Mouse (Mus musculus): Measurements from ENCODE around the gene Smim15. TPM values are rescaled to one million over a fixed set of nuclear protein-coding genes. Genes with fewer than 3 reads are reported as not detected.

The Smim15 gene
- polyA plus RNA-seq, 1 experiment from 2014 or later = 39.1 TPM

GRCm38 (mm10) chr13:108066021-108066420, 21.8 kb downstream of the Smim15 start:
- Histone ChIP-seq H3K36me3 (no peaks in the 10 kb centered on the region), H3K9me3 (no peaks in the 10 kb centered on the region), H3K27me3 (ENCODE audit: insufficient read depth, poor library complexity, severe bottlenecking) (no peaks in the 10 kb centered on the region), H3K4me1 (no peaks in the 10 kb centered on the region), H3K4me3 (no peak overlapping the region), H3K27ac (no peak overlapping the region)
- DNase-seq (ENCODE audit: low spot score) = no peak
- WGBS = 86% methylated on average over 2 of the region's 2 CpGs

DNA sequence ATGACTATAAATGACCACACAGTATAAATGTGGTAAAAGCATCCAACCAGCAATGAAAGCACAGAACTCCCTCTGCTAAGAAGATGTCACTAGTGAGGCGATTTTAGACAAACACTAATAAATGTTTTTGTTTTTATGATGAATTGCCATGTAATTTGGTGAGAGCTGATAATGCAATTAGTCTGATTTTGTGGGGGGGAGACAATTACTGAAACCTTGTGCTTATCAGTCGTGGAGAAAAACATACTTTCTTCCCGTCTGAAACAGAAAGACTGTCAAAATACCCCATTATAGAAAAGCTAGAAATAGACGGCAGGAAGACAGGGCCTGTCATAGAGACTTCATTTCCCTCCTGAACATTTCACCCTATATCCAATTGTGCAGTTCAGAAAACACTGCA, 24.9 kb downstream of the Smim15 start:
- Histone ChIP-seq H3K4me1 (no peaks in the 10 kb centered on the region), H3K27ac (no peak overlapping the region), H3K9me3 (no peaks in the 10 kb centered on the region), H3K4me3 (no peak overlapping the region), H3K36me3 (no peaks in the 10 kb centered on the region), H3K27me3 (ENCODE audit: insufficient read depth, poor library complexity, severe bottlenecking) (no peaks in the 10 kb centered on the region)
- DNase-seq (ENCODE audit: low spot score) = no peak
- WGBS = 69% methylated on average over 4 of the region's 4 CpGs

DNA sequence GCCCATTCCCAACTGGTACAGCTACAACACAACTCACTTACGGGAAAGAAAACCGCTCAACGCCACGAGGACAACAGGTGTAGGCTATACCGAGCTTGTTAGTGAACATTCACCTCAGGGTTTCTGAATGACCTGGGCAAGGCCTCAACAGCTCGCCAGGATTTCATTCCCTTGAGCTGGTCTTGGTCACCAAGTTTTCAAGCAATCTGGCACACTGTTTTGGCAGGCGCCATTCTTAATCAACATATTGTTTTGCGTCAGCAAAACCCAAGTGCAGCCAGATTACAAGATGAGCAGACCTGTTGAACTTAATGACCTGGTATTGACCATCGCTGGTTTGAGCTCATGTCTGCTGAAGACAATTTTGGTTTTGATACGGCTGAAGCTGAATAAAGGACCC, 25.9 kb downstream of the Smim15 start:
- Histone ChIP-seq H3K4me1 (no peaks in the 10 kb centered on the region), H3K27ac (no peak overlapping the region), H3K9me3 (no peaks in the 10 kb centered on the region), H3K4me3 (no peak overlapping the region), H3K36me3 (no peaks in the 10 kb centered on the region), H3K27me3 (ENCODE audit: insufficient read depth, poor library complexity, severe bottlenecking) (no peaks in the 10 kb centered on the region)
- WGBS = 91% methylated on average over 10 of the region's 10 CpGs
- no peak for DNase-seq (ENCODE audit: low spot score)

GRCm38 (mm10) chr13:108077476-108077875, 33.2 kb downstream of the Smim15 start:
- H3K27me3 ChIP-seq (ENCODE audit: insufficient read depth, poor library complexity, severe bottlenecking) = no peaks in the 10 kb centered on the region
- no peak overlapping the region for H3K27ac ChIP-seq
- H3K4me1 ChIP-seq = no peaks in the 10 kb centered on the region
- H3K9me3 ChIP-seq = no peaks in the 10 kb centered on the region
- no peak overlapping the region for H3K4me3 ChIP-seq
- 81% methylated on average over 6 of the region's 6 CpGs for WGBS
- no peaks in the 10 kb centered on the region for H3K36me3 ChIP-seq
- DNase-seq (ENCODE audit: low spot score) = peak; percentile 70

DNA sequence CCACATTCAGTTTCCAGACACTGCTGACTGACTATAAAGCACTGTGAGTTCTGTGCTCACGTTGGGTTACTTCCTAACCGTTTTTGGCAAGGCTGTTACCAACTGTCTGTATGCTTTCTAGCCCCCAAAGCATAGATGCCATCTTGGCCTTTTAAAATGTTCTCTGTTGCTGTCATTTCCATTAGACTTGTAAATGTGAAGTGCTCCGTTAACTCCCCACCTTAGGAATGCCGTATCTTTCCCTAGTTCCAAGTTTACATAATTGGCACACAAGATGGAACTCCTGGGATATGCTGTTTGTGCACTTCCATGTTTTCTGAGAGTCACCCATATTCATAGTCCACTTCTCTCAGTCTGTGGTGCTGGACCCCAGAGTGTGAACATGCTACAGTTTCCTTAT, 33.7 kb downstream of the Smim15 start:
- Histone ChIP-seq H3K27ac (no peak overlapping the region), H3K4me3 (no peak overlapping the region), H3K4me1 (no peaks in the 10 kb centered on the region), H3K27me3 (ENCODE audit: insufficient read depth, poor library complexity, severe bottlenecking) (no peaks in the 10 kb centered on the region), H3K36me3 (no peaks in the 10 kb centered on the region), H3K9me3 (no peaks in the 10 kb centered on the region)
- peak; percentile 48 for DNase-seq (ENCODE audit: low spot score)
- WGBS = 84% methylated on average over 4 of the region's 4 CpGs

DNA sequence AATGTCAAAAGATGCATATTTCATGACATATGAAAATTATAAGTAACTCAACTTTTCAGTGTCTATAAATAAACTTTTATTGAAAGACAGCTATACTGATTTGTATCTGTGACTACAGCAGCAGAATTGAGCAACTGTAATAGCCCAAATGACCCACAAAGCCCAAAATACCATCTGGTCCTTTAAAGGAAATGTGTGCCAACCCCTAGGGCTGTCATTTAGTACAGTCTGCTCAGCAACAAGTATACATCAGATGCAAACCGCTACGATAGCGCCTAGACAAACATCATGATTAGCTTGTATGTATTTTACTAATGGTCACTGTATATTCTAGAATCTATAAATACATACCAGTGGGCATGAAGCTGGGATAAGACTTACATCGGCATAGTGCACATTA, 39.8 kb downstream of the Smim15 start:
- H3K27ac ChIP-seq = no peak overlapping the region
- 95% methylated on average over 4 of the region's 4 CpGs for WGBS
- DNase-seq (ENCODE audit: low spot score) = no peak
- H3K27me3 ChIP-seq (ENCODE audit: insufficient read depth, poor library complexity, severe bottlenecking) = no peaks in the 10 kb centered on the region
- no peaks in the 10 kb centered on the region for H3K9me3 ChIP-seq
- no peaks in the 10 kb centered on the region for H3K36me3 ChIP-seq
- no peaks in the 10 kb centered on the region for H3K4me1 ChIP-seq
- no peak overlapping the region for H3K4me3 ChIP-seq

- Histone ChIP-seq H3K4me3 (no peak overlapping the region), H3K27ac (no peak overlapping the region), H3K9me3 (no peaks in the 10 kb centered on the region), H3K27me3 (ENCODE audit: insufficient read depth, poor library complexity, severe bottlenecking) (no peaks in the 10 kb centered on the region), H3K4me1 (no peaks in the 10 kb centered on the region), H3K36me3 (no peaks in the 10 kb centered on the region)
- no peak for DNase-seq (ENCODE audit: low spot score)
- WGBS = 83% methylated on average over 5 of the region's 5 CpGs
Measured at GRCm38 (mm10) chr13:108086036-108086435, 41.8 kb downstream of the Smim15 start.

DNA sequence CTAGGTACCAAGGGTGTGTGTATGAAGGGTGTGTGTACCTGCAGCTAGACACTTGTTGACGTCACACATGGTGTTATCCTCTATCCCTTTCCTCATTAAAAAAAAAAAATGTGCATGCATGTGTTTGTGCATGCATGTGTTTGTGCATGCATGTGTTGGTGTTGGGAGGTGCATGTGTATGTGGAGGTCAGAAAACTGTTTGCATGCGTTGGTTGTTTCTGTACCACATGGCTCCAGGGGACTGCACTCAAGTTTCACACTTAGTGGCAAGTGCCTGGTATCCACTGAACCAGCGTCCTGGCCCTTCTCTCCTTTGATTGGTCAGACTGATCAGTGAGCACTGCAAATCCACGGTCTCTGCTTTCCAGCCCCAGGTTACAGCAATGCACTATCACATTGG, 42.5 kb downstream of the Smim15 start:
- WGBS = 67% methylated on average over 4 of the region's 4 CpGs
- H3K4me1 ChIP-seq = no peaks in the 10 kb centered on the region
- H3K36me3 ChIP-seq = no peaks in the 10 kb centered on the region

GRCm38 (mm10) chr13:108092290-108092689, 48.0 kb downstream of the Smim15 start:
- DNase-seq (ENCODE audit: low spot score) = no peak
- 88% methylated on average over 7 of the region's 7 CpGs for WGBS
- Histone ChIP-seq H3K27ac (no peak overlapping the region), H3K4me1 (peaks cover 11% of the 10 kb centered on the region), H3K9me3 (no peaks in the 10 kb centered on the region), H3K27me3 (ENCODE audit: insufficient read depth, poor library complexity, severe bottlenecking) (no peaks in the 10 kb centered on the region), H3K4me3 (no peak overlapping the region), H3K36me3 (no peaks in the 10 kb centered on the region)

More for the DNA sequence above, 42.5 kb downstream of the Smim15 start:
- Histone ChIP-seq H3K27ac (no peak overlapping the region), H3K4me3 (no peak overlapping the region), H3K9me3 (no peaks in the 10 kb centered on the region), H3K27me3 (ENCODE audit: insufficient read depth, poor library complexity, severe bottlenecking) (no peaks in the 10 kb centered on the region)
- DNase-seq (ENCODE audit: low spot score) = no peak

GRCm38 (mm10) chr13:108094681-108095080, 50.4 kb downstream of the Smim15 start:
- no peak overlapping the region for H3K27ac ChIP-seq
- 85% methylated on average over 5 of the region's 5 CpGs for WGBS
- DNase-seq (ENCODE audit: low spot score) = no peak

DNA sequence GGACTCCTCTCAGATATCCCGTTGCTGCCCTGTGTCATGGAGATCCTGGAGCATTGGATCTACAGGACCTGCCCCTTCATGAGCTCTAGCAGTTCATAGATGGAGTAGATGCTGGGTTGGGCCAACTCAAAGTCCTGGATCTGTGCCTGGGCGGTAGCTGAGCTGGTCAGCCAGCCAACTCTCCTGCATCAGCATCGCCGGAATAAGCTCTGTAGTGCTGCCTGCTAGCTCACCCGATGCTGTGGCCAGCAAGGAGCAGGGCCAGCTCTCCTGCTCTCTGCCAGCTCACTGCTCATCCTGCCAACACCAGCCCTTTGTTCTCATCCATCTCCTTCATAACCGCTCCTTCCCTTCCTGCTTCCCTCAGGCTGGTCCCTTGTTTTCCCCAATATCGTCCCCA, 51.4 kb downstream of the Smim15 start:
- Histone ChIP-seq H3K27ac (no peak overlapping the region), H3K9me3 (no peaks in the 10 kb centered on the region), H3K4me1 (peaks cover 11% of the 10 kb centered on the region), H3K4me3 (no peak overlapping the region), H3K27me3 (ENCODE audit: insufficient read depth, poor library complexity, severe bottlenecking) (no peaks in the 10 kb centered on the region), H3K36me3 (no peaks in the 10 kb centered on the region)
- WGBS = 83% methylated on average over 7 of the region's 7 CpGs
- DNase-seq (ENCODE audit: low spot score) = no peak

More at GRCm38 (mm10) chr13:108094681-108095080, 50.4 kb downstream of the Smim15 start:
- H3K4me3 ChIP-seq = no peak overlapping the region
- H3K9me3 ChIP-seq = no peaks in the 10 kb centered on the region
- H3K36me3 ChIP-seq = no peaks in the 10 kb centered on the region
- peaks cover 11% of the 10 kb centered on the region for H3K4me1 ChIP-seq
- H3K27me3 ChIP-seq (ENCODE audit: insufficient read depth, poor library complexity, severe bottlenecking) = no peaks in the 10 kb centered on the region

DNA sequence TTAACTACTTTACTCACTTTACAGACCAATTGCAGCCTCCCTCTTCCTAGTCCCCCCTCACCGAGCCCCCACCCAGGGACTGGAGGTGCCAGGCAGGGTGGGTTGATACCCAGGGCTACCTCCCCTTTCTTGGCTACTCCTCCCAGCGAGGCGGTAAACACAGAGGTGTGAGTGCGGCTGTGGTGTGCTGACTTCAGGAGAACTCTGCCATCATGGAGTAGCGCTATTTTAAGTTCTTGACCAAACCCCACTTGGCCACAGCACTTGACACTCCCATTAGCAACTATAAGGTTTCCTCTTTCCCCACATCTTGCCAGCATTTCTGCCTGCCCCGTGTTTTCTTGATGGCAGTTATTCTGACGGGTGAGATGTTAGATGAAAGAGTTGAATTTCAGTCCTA, 52.2 kb downstream of the Smim15 start:
- no peak for DNase-seq (ENCODE audit: low spot score)
- Histone ChIP-seq H3K4me3 (no peak overlapping the region), H3K36me3 (no peaks in the 10 kb centered on the region), H3K4me1 (peaks cover 11% of the 10 kb centered on the region), H3K27me3 (ENCODE audit: insufficient read depth, poor library complexity, severe bottlenecking) (no peaks in the 10 kb centered on the region), H3K9me3 (no peaks in the 10 kb centered on the region), H3K27ac (peak overlapping the region; percentile 22; the same call in 1 of the 2 replicates)
- 42% methylated on average over 7 of the region's 7 CpGs for WGBS

Measured in heart, embryonic 10.5 days (tissue).